9 mouse cellular contexts compared by ENCODE assay signal in the genomic region with DNA sequence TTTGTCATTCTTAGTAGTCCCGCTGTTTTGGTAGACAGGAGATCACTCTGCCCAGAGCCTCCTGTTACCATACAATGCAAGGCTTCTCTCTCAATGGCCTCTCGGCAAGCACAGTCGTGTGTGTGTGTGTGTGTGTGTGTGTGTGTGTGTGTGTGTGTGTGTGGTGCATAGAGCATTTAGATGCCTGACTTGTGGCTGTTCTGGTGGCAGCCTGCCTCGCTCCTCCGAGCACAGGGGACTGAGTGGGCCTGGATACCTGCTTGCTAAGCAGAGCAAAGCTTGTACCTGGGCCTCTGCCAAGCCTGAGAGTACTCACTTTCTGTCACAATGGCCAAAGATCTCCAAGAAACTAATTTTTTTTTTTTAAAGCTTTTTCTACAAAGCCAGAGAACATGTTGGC.
DNase-seq lines count a peak whose midpoint lies in the region; ATAC-seq and TF ChIP-seq lines count a peak whose summit lies in the region.
"Had no signal": no experiment of that assay in that cellular context is flagged by ENCODE, and none has a peak within 500 bp of the region (broad histone marks: within the 10 kb centered on the region; RNA-seq: fewer than 3 reads in every experiment).

No protein-coding gene starts in this region.

- H3K27me3 ChIP-seq in limb, embryonic 14.5 days (ENCODE audit: control insufficient read depth, insufficient read depth, low read length): no peaks in the 10 kb centered on the region

- ATAC-seq in limb, embryonic 14.5 days (ENCODE audit: low FRiP score, low read depth): no peak

- WGBS in limb, embryonic 14.5 days: 61% methylated on average over 5 of the region's 5 CpGs

- H3K4me1 ChIP-seq in limb, embryonic 14.5 days (ENCODE audit: control insufficient read depth, insufficient read depth, low read length): peaks cover 24% of the 10 kb centered on the region
- H3K4me1 ChIP-seq: heart, embryonic 10.5 days had no signal

- no peak overlapping the region for H3K4me3 ChIP-seq in limb, embryonic 14.5 days (replicated peaks; ENCODE audit: low read length)
- H3K4me3 ChIP-seq: heart, embryonic 10.5 days had no signal

- H3K36me3 ChIP-seq in limb, embryonic 14.5 days (ENCODE audit: control insufficient read depth, insufficient read depth, low read length): no peaks in the 10 kb centered on the region
- H3K36me3 ChIP-seq: heart, embryonic 10.5 days had no signal

- H3K9ac ChIP-seq in limb, embryonic 14.5 days (ENCODE audit: low read depth, low read length, severe bottlenecking): no peak overlapping the region

- H3K27ac ChIP-seq in limb, embryonic 14.5 days (replicated peaks; ENCODE audit: low read depth, low read length): 0 out of 2 replicates have a peak overlapping the region, but pooled peaks have one; percentile 5
- H3K27ac ChIP-seq: heart, embryonic 10.5 days had no signal

- peak; percentile 13 for DNase-seq in adrenal gland, postnatal 10 days
- DNase-seq in adrenal gland, adult 8-10 months: no peak
- peak; percentile 69 to 71 for DNase-seq in right cerebral cortex, postnatal 10 days (ENCODE audit: low spot score in 2 of 2)
- no peak for DNase-seq in right cerebral cortex, postnatal 36 days (ENCODE audit: low spot score in 2 of 2)
- peak; percentile 43 for DNase-seq in limb, embryonic 14.5 days (ENCODE audit: low spot score)
- DNase-seq in testis, postnatal 10 days (ENCODE audit: low spot score): peak; percentile 50
- no peak for DNase-seq in urinary bladder, adult 2 months (ENCODE audit: low spot score)
- DNase-seq in urinary bladder, postnatal 10 days (ENCODE audit: low spot score): no peak

- TF ChIP-seq POLR2A in limb, embryonic 14.5 days (IDR thresholded peaks at IDR 0.05; ENCODE audit: borderline replicate concordance, extremely low read depth, insufficient read depth, insufficient read length): no peak

- no peak overlapping the region for H3K4me2 ChIP-seq in limb, embryonic 14.5 days (replicated peaks; ENCODE audit: low read depth, low read length, severe bottlenecking)

- no peaks in the 10 kb centered on the region for H3K9me3 ChIP-seq in limb, embryonic 14.5 days (ENCODE audit: control insufficient read depth, low read length)
- H3K9me3 ChIP-seq: heart, embryonic 10.5 days had no signal

Comparison
In these comparisons a context has a peak if more than half of its experiments do, and no peak if none do; other contexts are left out.
1. DNase-seq: peak in adrenal gland, postnatal 10 days (single experiment), right cerebral cortex, postnatal 10 days (2 of 2), limb, embryonic 14.5 days (single experiment) and testis, postnatal 10 days (single experiment); none in adrenal gland, adult 8-10 months (single experiment), right cerebral cortex, postnatal 36 days (0 of 2), urinary bladder, adult 2 months (single experiment) and urinary bladder, postnatal 10 days (single experiment).